Mouse (Mus musculus): ENCODE measurements at regions not wholly inside any gene's neighbourhood (a gene's known extent, or its start where the extent isn't known, plus 50 kb on each side); places are given as distances from the start of the nearest gene placed in this dataset.

- DNase-seq (ENCODE audit: low read depth, low spot score): no peak
Measured at GRCm38 (mm10) chr8:103873598-103874502, 227.6 kb upstream of the Cdh5 start.

GRCm38 (mm10) chr8:103874506-103874905, 226.9 kb upstream of the Cdh5 start:
- DNase-seq (ENCODE audit: low read depth, low spot score): no peak

GRCm38 (mm10) chr8:103879505-103879904, 221.9 kb upstream of the Cdh5 start:
- no peak for DNase-seq (ENCODE audit: low read depth, low spot score)

GRCm38 (mm10) chr8:103880431-103881145, 220.8 kb upstream of the Cdh5 start:
- DNase-seq (ENCODE audit: low read depth, low spot score): peak; percentile 6

- DNase-seq (ENCODE audit: low read depth, low spot score): peak; percentile 18
Measured at GRCm38 (mm10) chr8:103881146-103881486, 220.3 kb upstream of the Cdh5 start.

- no peak for DNase-seq (ENCODE audit: low read depth, low spot score)
Measured at GRCm38 (mm10) chr8:103884873-103885780, 216.3 kb upstream of the Cdh5 start.

- no peak for DNase-seq (ENCODE audit: low read depth, low spot score)
Measured at GRCm38 (mm10) chr8:103894589-103894988, 206.8 kb upstream of the Cdh5 start.

GRCm38 (mm10) chr8:103895132-103895531, 206.3 kb upstream of the Cdh5 start:
- no peak for DNase-seq (ENCODE audit: low read depth, low spot score)

GRCm38 (mm10) chr8:103897463-103897862, 204.0 kb upstream of the Cdh5 start:
- DNase-seq (ENCODE audit: low read depth, low spot score): no peak

GRCm38 (mm10) chr8:103902516-103902915, 198.9 kb upstream of the Cdh5 start:
- DNase-seq (ENCODE audit: low read depth, low spot score): no peak

GRCm38 (mm10) chr8:103903635-103904034, 197.8 kb upstream of the Cdh5 start:
- DNase-seq (ENCODE audit: low read depth, low spot score): no peak

- DNase-seq (ENCODE audit: low read depth, low spot score): no peak
Measured at GRCm38 (mm10) chr8:103907662-103908061, 193.8 kb upstream of the Cdh5 start.

GRCm38 (mm10) chr8:103911287-103912015, 190.0 kb upstream of the Cdh5 start:
- no peak for DNase-seq (ENCODE audit: low read depth, low spot score)

GRCm38 (mm10) chr8:103912983-103913926, 188.2 kb upstream of the Cdh5 start:
- no peak for DNase-seq (ENCODE audit: low read depth, low spot score)

GRCm38 (mm10) chr8:103913927-103914640, 187.3 kb upstream of the Cdh5 start:
- no peak for DNase-seq (ENCODE audit: low read depth, low spot score)

GRCm38 (mm10) chr8:103919324-103919723, 182.1 kb upstream of the Cdh5 start:
- DNase-seq (ENCODE audit: low read depth, low spot score): no peak

GRCm38 (mm10) chr8:103921621-103922020, 179.8 kb upstream of the Cdh5 start:
- no peak for DNase-seq (ENCODE audit: low read depth, low spot score)

- no peak for DNase-seq (ENCODE audit: low read depth, low spot score)
Measured at GRCm38 (mm10) chr8:103922746-103923145, 178.7 kb upstream of the Cdh5 start.

GRCm38 (mm10) chr8:103932681-103933080, 168.7 kb upstream of the Cdh5 start:
- no peak for DNase-seq (ENCODE audit: low read depth, low spot score)

Measured in skeletal muscle tissue, adult 2 months (tissue).